Mouse (Mus musculus) stomach, embryonic 14.5 days (tissue): Measurements from ENCODE around the gene Prkci. TPM values are rescaled to one million over a fixed set of nuclear protein-coding genes. Genes with fewer than 3 reads are reported as not detected.

Experiments used
- ATAC-seq: fragments of 200-750 bp; cut with Nextera tagmentation; 2 replicates; pipeline ENCODE4 v1.8.0; 2017; ENCODE audit warnings: low read depth, moderate TSS enrichment; ENCODE audit not compliant: insufficient number of reproducible peaks, insufficient read depth, low FRiP score
- H3K27ac ChIP-seq: fragments of 300-500 bp; sonication (generic); 2 replicates; pipeline ENCODE4 v1.5.1; 2014; ENCODE audit warnings: mild to moderate bottlenecking, low read length, moderate library complexity, mixed read lengths
- H3K27me3 ChIP-seq: fragments of 300-500 bp; sonication (generic); 2 replicates; pipeline ENCODE4 v1.6.1; 2014; ENCODE audit warnings: low read length, control low read depth, mixed read lengths; ENCODE audit not compliant: control insufficient read depth, insufficient read depth
- H3K36me3 ChIP-seq: fragments of 300-500 bp; sonication (generic); 2 replicates; pipeline ENCODE4 v1.6.1; 2014; ENCODE audit warnings: mild to moderate bottlenecking, control low read depth, low read length, moderate library complexity, mixed read lengths; ENCODE audit not compliant: control insufficient read depth, insufficient read depth
- H3K4me1 ChIP-seq: fragments of 300-500 bp; sonication (generic); 2 replicates; pipeline ENCODE4 v1.6.1; 2014; ENCODE audit warnings: low read length, control low read depth, mixed read lengths; ENCODE audit not compliant: control insufficient read depth, insufficient read depth
- H3K4me2 ChIP-seq: fragments of 300-500 bp; sonication (generic); replicated peaks from 2 replicates; pipeline ENCODE4 v1.6.1; 2014; ENCODE audit warnings: low read depth, low read length, control low read depth
- H3K4me3 ChIP-seq: fragments of 300-500 bp; sonication (generic); 2 replicates; pipeline ENCODE4 v1.5.1; 2014; ENCODE audit warnings: low read depth, low read length, control low read depth
- H3K9ac ChIP-seq: fragments of 300-500 bp; sonication (generic); replicated peaks from 2 replicates; pipeline ENCODE4 v1.6.1; 2014; ENCODE audit warnings: low read depth, mild to moderate bottlenecking, control low read depth, low read length, moderate library complexity, mixed read lengths
- H3K9me3 ChIP-seq: fragments of 300-500 bp; sonication (generic); 2 replicates; pipeline ENCODE4 v1.6.1; 2016; ENCODE audit warnings: low read depth, low read length, control low read depth; ENCODE audit not compliant: control insufficient read depth
- WGBS: fragments of 180-500 bp; shearing (Covaris S2); extraction: QIAGEN DNeasy Blood & Tissue Kit; methylation state at CpG from one replicate; pipeline ENCODE4 v1.1.7; 2014; 5-methylcytosine and 5-hydroxymethylcytosine counted together
- polyA plus RNA-seq: library from polyadenylated mRNA; unstranded; fragments of >200 nt; fragmentation: Nextera tagmentation; extraction: Ambion mirVana; gene quantifications from 2 replicates; pipeline ENCODE4 v1.2.1, GENCODE M21; 2014

Prkci gene
- polyA plus RNA-seq, 1 experiment from 2014 or later: 51.0 TPM

- H3K9ac ChIP-seq: no peak overlapping the region
- peaks cover 29% of the 10 kb centered on the region for H3K36me3 ChIP-seq
- H3K27me3 ChIP-seq: no peaks in the 10 kb centered on the region
- 85% methylated on average over 2 of the region's 2 CpGs for WGBS
- no peak overlapping the region for H3K4me3 ChIP-seq
- no peak for ATAC-seq
- H3K9me3 ChIP-seq: no peaks in the 10 kb centered on the region
- H3K4me1 ChIP-seq: no peaks in the 10 kb centered on the region
- H3K4me2 ChIP-seq: no peak overlapping the region
- H3K27ac ChIP-seq: no peak overlapping the region
These were observed 47.4 kb downstream of the Prkci start for GRCm38 (mm10) chr3:31042992-31043391.

DNA sequence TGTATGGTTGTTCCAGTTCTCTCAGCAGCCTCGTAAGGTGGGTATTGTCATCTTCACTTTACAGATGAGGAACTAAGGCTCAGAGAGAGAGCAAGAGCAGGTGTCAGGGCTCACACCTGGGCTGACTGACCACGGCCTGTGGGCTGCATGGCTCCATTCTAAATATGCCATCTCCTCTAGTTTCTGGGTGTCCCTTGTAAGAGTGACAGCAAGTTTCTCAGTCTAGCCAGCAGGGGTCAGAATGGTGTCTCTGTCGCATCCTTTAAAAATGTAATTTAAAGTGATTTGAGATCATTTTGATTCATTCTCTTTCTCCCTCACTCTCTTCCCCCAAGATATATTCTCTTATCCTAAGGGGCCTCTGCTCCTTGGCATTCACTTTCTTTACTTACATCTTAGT, 51.7 kb downstream of the Prkci start:
- H3K4me2 ChIP-seq: no peak overlapping the region
- no peak for ATAC-seq
- peaks cover 17% of the 10 kb centered on the region; the same call in 1 of the 2 replicates for H3K36me3 ChIP-seq
- H3K9me3 ChIP-seq: no peaks in the 10 kb centered on the region
- no peak overlapping the region for H3K27ac ChIP-seq
- no peak overlapping the region for H3K4me3 ChIP-seq
- WGBS: 64% methylated on average over 3 of the region's 3 CpGs
- H3K27me3 ChIP-seq: no peaks in the 10 kb centered on the region
- no peak overlapping the region for H3K9ac ChIP-seq
- no peaks in the 10 kb centered on the region for H3K4me1 ChIP-seq

DNA sequence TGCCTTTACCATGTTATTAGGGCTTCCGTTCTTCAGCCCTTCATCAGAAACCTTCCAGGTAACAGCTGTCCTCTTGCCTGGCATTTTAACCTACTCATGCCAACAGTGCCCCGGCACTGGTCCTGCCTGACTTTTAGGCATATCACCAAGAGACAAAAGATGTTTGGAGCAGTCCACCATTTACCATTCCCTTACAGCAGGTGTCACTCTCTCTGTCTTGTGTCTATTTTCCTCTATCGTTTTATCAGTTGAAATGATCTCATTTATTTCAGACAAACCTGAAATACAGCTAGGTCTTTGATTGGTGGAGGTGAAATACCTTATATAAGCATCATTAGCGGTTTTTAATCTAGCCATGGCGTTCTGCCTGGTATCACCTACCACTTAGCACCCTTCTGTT, 53.5 kb downstream of the Prkci start:
- no peaks in the 10 kb centered on the region for H3K9me3 ChIP-seq
- no peak for ATAC-seq
- no peak overlapping the region for H3K4me2 ChIP-seq
- no peaks in the 10 kb centered on the region for H3K4me1 ChIP-seq
- no peaks in the 10 kb centered on the region for H3K27me3 ChIP-seq
- WGBS: 90% methylated on average over 5 of the region's 5 CpGs
- H3K4me3 ChIP-seq: no peak overlapping the region
- peaks cover 21% of the 10 kb centered on the region; the same call in 1 of the 2 replicates for H3K36me3 ChIP-seq
- no peak overlapping the region for H3K9ac ChIP-seq
- H3K27ac ChIP-seq: no peak overlapping the region

- WGBS: 75% methylated on average over 7 of the region's 7 CpGs
- Histone ChIP-seq H3K27me3 (no peaks in the 10 kb centered on the region), H3K9me3 (no peaks in the 10 kb centered on the region), H3K4me2 (no peak overlapping the region), H3K4me3 (no peak overlapping the region), H3K36me3 (peaks cover 16% of the 10 kb centered on the region; the same call in 1 of the 2 replicates), H3K27ac (no peak overlapping the region), H3K9ac (no peak overlapping the region), H3K4me1 (no peaks in the 10 kb centered on the region)
- no peak for ATAC-seq
These were observed 54.8 kb downstream of the Prkci start for GRCm38 (mm10) chr3:31050375-31050774.

DNA sequence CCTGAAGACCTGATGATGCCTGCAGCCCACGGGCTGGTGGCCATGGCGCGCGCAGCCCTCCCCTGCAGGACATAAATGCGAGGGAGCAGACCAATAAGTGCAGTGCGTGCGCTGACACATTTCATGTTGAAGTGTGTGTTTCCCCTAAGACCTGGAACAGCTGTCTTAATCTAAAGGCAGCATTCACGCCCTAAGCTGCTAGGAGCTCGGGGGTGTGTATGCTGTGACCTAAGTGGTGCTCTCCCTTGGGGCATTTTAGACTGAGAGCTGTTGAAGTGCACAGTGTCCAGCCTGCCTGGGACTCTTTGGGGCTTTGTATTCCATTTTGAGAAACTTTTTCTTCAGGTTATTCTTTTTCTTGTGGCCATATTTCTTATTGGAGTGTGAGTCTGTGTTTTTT, 56.2 kb downstream of the Prkci start:
- H3K27me3 ChIP-seq: no peaks in the 10 kb centered on the region
- no peak overlapping the region for H3K4me2 ChIP-seq
- ATAC-seq: no peak
- no peak overlapping the region for H3K4me3 ChIP-seq
- H3K9ac ChIP-seq: no peak overlapping the region
- 87% methylated on average over 9 of the region's 9 CpGs for WGBS
- peaks cover 16% of the 10 kb centered on the region; the same call in 1 of the 2 replicates for H3K36me3 ChIP-seq
- no peak overlapping the region for H3K27ac ChIP-seq
- H3K4me1 ChIP-seq: no peaks in the 10 kb centered on the region
- H3K9me3 ChIP-seq: no peaks in the 10 kb centered on the region

GRCm38 (mm10) chr3:31053191-31053590, 57.6 kb downstream of the Prkci start:
- 89% methylated on average over 9 of the region's 9 CpGs for WGBS
- H3K9me3 ChIP-seq: no peaks in the 10 kb centered on the region
- ATAC-seq: no peak
- no peak overlapping the region for H3K27ac ChIP-seq
- no peaks in the 10 kb centered on the region for H3K4me1 ChIP-seq
- no peaks in the 10 kb centered on the region for H3K27me3 ChIP-seq
- no peak overlapping the region for H3K4me2 ChIP-seq
- no peak overlapping the region for H3K9ac ChIP-seq
- H3K36me3 ChIP-seq: peaks cover 14% of the 10 kb centered on the region; the same call in 1 of the 2 replicates
- no peak overlapping the region for H3K4me3 ChIP-seq

- Histone ChIP-seq H3K27ac (no peak overlapping the region), H3K4me1 (no peaks in the 10 kb centered on the region), H3K9me3 (no peaks in the 10 kb centered on the region), H3K27me3 (no peaks in the 10 kb centered on the region), H3K4me3 (no peak overlapping the region), H3K9ac (no peak overlapping the region), H3K4me2 (no peak overlapping the region), H3K36me3 (peaks cover 13% of the 10 kb centered on the region; the same call in 1 of the 2 replicates)
- no peak for ATAC-seq
- 79% methylated on average over 8 of the region's 8 CpGs for WGBS
These were observed 59.3 kb downstream of the Prkci start for GRCm38 (mm10) chr3:31054888-31055287.

- peak overlapping the region; percentile 39 for H3K4me2 ChIP-seq
- no peak overlapping the region for H3K9ac ChIP-seq
- no peaks in the 10 kb centered on the region for H3K4me1 ChIP-seq
- peak; percentile 59; the same call in 1 of the 2 replicates for ATAC-seq
- H3K27ac ChIP-seq: no peak overlapping the region
- peaks cover 8% of the 10 kb centered on the region; the same call in 1 of the 2 replicates for H3K36me3 ChIP-seq
- peak overlapping the region; percentile 40 for H3K4me3 ChIP-seq
- no peaks in the 10 kb centered on the region for H3K9me3 ChIP-seq
- WGBS: 20% methylated on average over 17 of the region's 17 CpGs
- no peaks in the 10 kb centered on the region for H3K27me3 ChIP-seq
These were observed 60.6 kb downstream of the Prkci start for GRCm38 (mm10) chr3:31056047-31056650.
